Mouse (Mus musculus): ENCODE results near the gene Selenop. TPM values are rescaled to one million over a fixed set of nuclear protein-coding genes. Genes with fewer than 3 reads are reported as not detected.
A peak's percentile ranks its signal among the peaks of the same experiment; 100 is the strongest.
"Not testable (repeated sequence)": the region's sequence is repeated elsewhere in the genome, so short reads cannot be mapped to it uniquely, and the experiment has no call there.

Selenop gene
- 100 to 1,000 TPM; 309 to 364 TPM for total RNA-seq (2021)

- intact Hi-C loops (cut with DNase I), result no loop called here
- no peak for DNase-seq (ENCODE audit: low spot score in 2 of 2)
These were observed at the start of gene Selenop for GRCm38 (mm10) chr15:3268247-3268646. Gene Selenop, plus strand, starts transcription at chr15:3268547.

- DNase-seq (ENCODE audit: low spot score in 2 of 2); intact Hi-C loops (cut with DNase I): not testable (repeated sequence)
These were observed 49.7 kb upstream of the Selenop start for GRCm38 (mm10) chr15:3218668-3219067.

- intact Hi-C loops (cut with DNase I), result no loop called here
- no peak for DNase-seq (ENCODE audit: low spot score in 2 of 2)
These were observed 45.4 kb upstream of the Selenop start for GRCm38 (mm10) chr15:3222803-3223437.

- no peak for DNase-seq (ENCODE audit: low spot score in 2 of 2)
- intact Hi-C loops (cut with DNase I), result no loop called here
These were observed 41.8 kb upstream of the Selenop start for GRCm38 (mm10) chr15:3226573-3226972.

GRCm38 (mm10) chr15:3228185-3228584, 40.2 kb upstream of the Selenop start:
- no peak for DNase-seq (ENCODE audit: low spot score in 2 of 2)
- intact Hi-C loops (cut with DNase I), result no loop called here

GRCm38 (mm10) chr15:3228990-3229389, 39.4 kb upstream of the Selenop start:
- intact Hi-C loops (cut with DNase I), result no loop called here
- no peak for DNase-seq (ENCODE audit: low spot score in 2 of 2)

GRCm38 (mm10) chr15:3231004-3231403, 37.3 kb upstream of the Selenop start:
- no peak for DNase-seq (ENCODE audit: low spot score in 2 of 2)
- intact Hi-C loops (cut with DNase I), result no loop called here

GRCm38 (mm10) chr15:3232168-3232835, 36.0 kb upstream of the Selenop start:
- intact Hi-C loops (cut with DNase I), result loop anchor here (1.0 kb wide), 1 partner anchor 38 kb away; no protein-coding TSS in a partner anchor
- DNase-seq (ENCODE audit: low spot score in 2 of 2), result peak; percentile 9 to 13

GRCm38 (mm10) chr15:3233837-3234551, 34.4 kb upstream of the Selenop start:
- peak in 1 of 2 experiments; percentile 16 for DNase-seq (ENCODE audit: low spot score in 2 of 2)
- intact Hi-C loops (cut with DNase I), result no loop called here

GRCm38 (mm10) chr15:3236338-3236737, 32.0 kb upstream of the Selenop start:
- intact Hi-C loops (cut with DNase I), result no loop called here
- no peak for DNase-seq (ENCODE audit: low spot score in 2 of 2)

GRCm38 (mm10) chr15:3237963-3238362, 30.4 kb upstream of the Selenop start:
- peak; percentile 7 to 27 for DNase-seq (ENCODE audit: low spot score in 2 of 2)
- intact Hi-C loops (cut with DNase I), result no loop called here

- intact Hi-C loops (cut with DNase I); DNase-seq (ENCODE audit: low spot score in 2 of 2): not testable (repeated sequence)
These were observed 23.3 kb upstream of the Selenop start for GRCm38 (mm10) chr15:3245036-3245435.

GRCm38 (mm10) chr15:3250620-3251019, 17.7 kb upstream of the Selenop start:
- no peak for DNase-seq (ENCODE audit: low spot score in 2 of 2)

GRCm38 (mm10) chr15:3251031-3251717, 17.2 kb upstream of the Selenop start:
- intact Hi-C loops (cut with DNase I), result no loop called here

More at GRCm38 (mm10) chr15:3250620-3251019, 17.7 kb upstream of the Selenop start:
- intact Hi-C loops (cut with DNase I), result no loop called here

GRCm38 (mm10) chr15:3251718-3252067, 16.7 kb upstream of the Selenop start:
- intact Hi-C loops (cut with DNase I), result loop anchor here (2.0 kb wide), 1 partner anchor 15 kb away; no protein-coding TSS in a partner anchor

More at GRCm38 (mm10) chr15:3251031-3251717, 17.2 kb upstream of the Selenop start:
- no peak for DNase-seq (ENCODE audit: low spot score in 2 of 2)

GRCm38 (mm10) chr15:3259025-3259424, 9.3 kb upstream of the Selenop start:
- DNase-seq (ENCODE audit: low spot score in 2 of 2), result no peak
- intact Hi-C loops (cut with DNase I), result no loop called here

More at GRCm38 (mm10) chr15:3251718-3252067, 16.7 kb upstream of the Selenop start:
- no peak for DNase-seq (ENCODE audit: low spot score in 2 of 2)

- intact Hi-C loops (cut with DNase I), result no loop called here
- no peak for DNase-seq (ENCODE audit: low spot score in 2 of 2)
These were observed 8.0 kb upstream of the Selenop start for GRCm38 (mm10) chr15:3260309-3260708.

GRCm38 (mm10) chr15:3262883-3263282, 5.5 kb upstream of the Selenop start:
- no peak for DNase-seq (ENCODE audit: low spot score in 2 of 2)
- intact Hi-C loops (cut with DNase I), result no loop called here

- intact Hi-C loops (cut with DNase I), result no loop called here
- DNase-seq (ENCODE audit: low spot score in 2 of 2), result no peak
These were observed 4.1 kb upstream of the Selenop start for GRCm38 (mm10) chr15:3264293-3264692.

GRCm38 (mm10) chr15:3264828-3265227, 3.5 kb upstream of the Selenop start:
- intact Hi-C loops (cut with DNase I), result no loop called here
- DNase-seq (ENCODE audit: low spot score in 2 of 2), result no peak
